Mouse (Mus musculus): ENCODE data around the gene Pet100. TPM values are rescaled to one million over a fixed set of nuclear protein-coding genes. Genes with fewer than 3 reads are reported as not detected.

The Pet100 gene
- polyA plus RNA-seq, 1 experiment from 2014 or later, result 151 TPM

GRCm38 (mm10) chr8:3652845-3653244 lies 31.5 kb downstream of the Pet100 start:
- Histone ChIP-seq H3K9me3 (replicated peaks; ENCODE audit: low read length) (no peaks in the 10 kb centered on the region), H3K36me3 (ENCODE audit: insufficient read depth, low read length) (no peaks in the 10 kb centered on the region), H3K4me2 (ENCODE audit: low read length) (no peak overlapping the region), H3K27me3 (ENCODE audit: insufficient read depth, low read length) (no peaks in the 10 kb centered on the region), H3K9ac (ENCODE audit: low read depth, low read length) (no peak overlapping the region), H3K4me1 (replicated peaks; ENCODE audit: insufficient read depth, low read length) (no peaks in the 10 kb centered on the region), H3K4me3 (replicated peaks; ENCODE audit: low read depth, low read length) (no peak overlapping the region), H3K27ac (no peak overlapping the region)
- 58% methylated on average over 3 of the region's 3 CpGs for whole genome bisulfite sequencing
- ATAC-seq (replicated peaks; ENCODE audit: low FRiP score, low read depth), result no peak
- no peak for TF ChIP-seq CTCF (IDR thresholded peaks at IDR 0.05; ENCODE audit: low read depth)
- no peak for DNase-seq (ENCODE audit: low spot score)

GRCm38 (mm10) chr8:3654726-3655508 lies 33.6 kb downstream of the Pet100 start:
- no peaks in the 10 kb centered on the region for H3K27me3 ChIP-seq (ENCODE audit: insufficient read depth, low read length)
- ATAC-seq (replicated peaks; ENCODE audit: low FRiP score, low read depth), result no peak
- no peak for DNase-seq (ENCODE audit: low spot score)
- TF ChIP-seq CTCF (IDR thresholded peaks at IDR 0.05; ENCODE audit: low read depth), result no peak
- H3K27ac ChIP-seq, result no peak overlapping the region
- no peak overlapping the region for H3K4me3 ChIP-seq (replicated peaks; ENCODE audit: low read depth, low read length)
- H3K36me3 ChIP-seq (ENCODE audit: insufficient read depth, low read length), result no peaks in the 10 kb centered on the region
- H3K4me2 ChIP-seq (ENCODE audit: low read length), result no peak overlapping the region
- H3K4me1 ChIP-seq (replicated peaks; ENCODE audit: insufficient read depth, low read length), result no peaks in the 10 kb centered on the region
- H3K9ac ChIP-seq (ENCODE audit: low read depth, low read length), result no peak overlapping the region
- WGBS, result 70% methylated on average over 11 of the region's 11 CpGs
- no peaks in the 10 kb centered on the region for H3K9me3 ChIP-seq (replicated peaks; ENCODE audit: low read length)

GRCm38 (mm10) chr8:3655526-3655925 lies 34.2 kb downstream of the Pet100 start, which contains the start of gene Retn:
Retn (plus strand) TSS chr8:3655770.
- Histone ChIP-seq H3K4me3 (replicated peaks; ENCODE audit: low read depth, low read length) (no peak within 1 kb of the TSS), H3K36me3 (ENCODE audit: insufficient read depth, low read length) (no peaks in the 10 kb centered on the region), H3K4me2 (ENCODE audit: low read length) (no peak within 1 kb of the TSS), H3K27me3 (ENCODE audit: insufficient read depth, low read length) (no peaks in the 10 kb centered on the region), H3K4me1 (replicated peaks; ENCODE audit: insufficient read depth, low read length) (no peaks in the 10 kb centered on the region), H3K9me3 (replicated peaks; ENCODE audit: low read length) (no peaks in the 10 kb centered on the region), H3K27ac (no peak within 1 kb of the TSS), H3K9ac (ENCODE audit: low read depth, low read length) (no peak within 1 kb of the TSS)
- 66% methylated on average over 3 of the region's 3 CpGs for WGBS
- DNase-seq (ENCODE audit: low spot score) (no peak), ATAC-seq (replicated peaks; ENCODE audit: low FRiP score, low read depth) (no peak)
- TF ChIP-seq CTCF (IDR thresholded peaks at IDR 0.05; ENCODE audit: low read depth), result no peak

- no peak overlapping the region for H3K9ac ChIP-seq (ENCODE audit: low read depth, low read length)
- no peak for TF ChIP-seq CTCF (IDR thresholded peaks at IDR 0.05; ENCODE audit: low read depth)
- DNase-seq (ENCODE audit: low spot score), result no peak
Observed at GRCm38 (mm10) chr8:3656725-3657381, 35.5 kb downstream of the Pet100 start.

DNA sequence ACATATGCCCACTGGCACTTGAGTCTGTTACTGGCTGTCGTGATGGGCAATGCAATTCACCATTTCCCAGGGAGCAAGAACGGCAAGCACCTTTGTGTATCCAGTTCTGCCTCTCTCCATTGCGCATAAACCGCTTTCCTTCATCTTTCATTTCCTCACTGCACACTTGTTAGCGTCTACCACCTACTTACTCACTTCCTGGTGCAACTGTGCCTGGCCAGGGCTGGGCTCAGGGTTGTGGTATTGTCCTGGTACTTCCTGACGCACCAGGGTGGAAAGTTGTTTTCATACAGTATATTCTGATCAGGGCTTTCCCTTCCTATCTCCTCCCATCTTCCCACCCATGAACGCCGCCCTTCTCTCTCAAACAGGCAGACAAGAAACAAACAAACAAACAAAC lies 39.5 kb downstream of the Pet100 start:
- no peak for ATAC-seq (replicated peaks; ENCODE audit: low FRiP score, low read depth)
- H3K9ac ChIP-seq (ENCODE audit: low read depth, low read length), result no peak overlapping the region
- no peaks in the 10 kb centered on the region for H3K36me3 ChIP-seq (ENCODE audit: insufficient read depth, low read length)
- H3K27ac ChIP-seq, result no peak overlapping the region
- WGBS, result 75% methylated on average over 8 of the region's 8 CpGs
- no peaks in the 10 kb centered on the region for H3K9me3 ChIP-seq (replicated peaks; ENCODE audit: low read length)
- TF ChIP-seq CTCF (IDR thresholded peaks at IDR 0.05; ENCODE audit: low read depth), result no peak
- no peak for DNase-seq (ENCODE audit: low spot score)
- no peaks in the 10 kb centered on the region for H3K4me1 ChIP-seq (replicated peaks; ENCODE audit: insufficient read depth, low read length)
- H3K4me3 ChIP-seq (replicated peaks; ENCODE audit: low read depth, low read length), result no peak overlapping the region
- H3K27me3 ChIP-seq (ENCODE audit: insufficient read depth, low read length), result no peaks in the 10 kb centered on the region
- no peak overlapping the region for H3K4me2 ChIP-seq (ENCODE audit: low read length)

More at GRCm38 (mm10) chr8:3656725-3657381, 35.5 kb downstream of the Pet100 start:
- Histone ChIP-seq H3K4me1 (replicated peaks; ENCODE audit: insufficient read depth, low read length) (no peaks in the 10 kb centered on the region), H3K4me3 (replicated peaks; ENCODE audit: low read depth, low read length) (no peak overlapping the region), H3K27me3 (ENCODE audit: insufficient read depth, low read length) (no peaks in the 10 kb centered on the region), H3K9me3 (replicated peaks; ENCODE audit: low read length) (no peaks in the 10 kb centered on the region), H3K27ac (no peak overlapping the region), H3K4me2 (ENCODE audit: low read length) (no peak overlapping the region), H3K36me3 (ENCODE audit: insufficient read depth, low read length) (no peaks in the 10 kb centered on the region)
- WGBS, result 9% methylated on average over 7 of the region's 7 CpGs
- no peak; the same call in 1 of the 2 replicates for ATAC-seq (replicated peaks; ENCODE audit: low FRiP score, low read depth)

DNA sequence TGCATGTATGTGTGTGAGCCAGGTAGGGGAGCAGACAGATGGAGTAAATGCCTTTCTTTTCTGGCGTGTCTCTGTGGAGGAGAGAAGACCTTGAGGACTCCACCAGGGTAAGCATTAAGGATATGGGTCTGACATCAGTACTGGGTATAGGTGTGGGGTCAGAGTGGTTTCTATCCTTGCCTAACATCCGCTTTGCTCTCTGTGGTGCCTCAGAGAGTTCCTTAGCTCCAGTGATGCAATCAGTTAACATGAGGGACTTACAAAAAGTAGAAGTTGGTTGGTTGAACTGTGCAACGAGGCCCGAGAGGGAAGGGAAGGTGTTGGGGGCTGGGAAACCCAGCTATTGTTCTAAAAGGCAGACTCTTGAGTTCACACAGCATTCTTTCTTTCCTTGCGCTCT lies 43.1 kb downstream of the Pet100 start:
- DNase-seq (ENCODE audit: low spot score), result no peak
- no peak overlapping the region for H3K9ac ChIP-seq (ENCODE audit: low read depth, low read length)
- 64% methylated on average over 5 of the region's 5 CpGs for WGBS
- no peak overlapping the region for H3K4me3 ChIP-seq (replicated peaks; ENCODE audit: low read depth, low read length)
- no peak for ATAC-seq (replicated peaks; ENCODE audit: low FRiP score, low read depth)
- TF ChIP-seq CTCF (IDR thresholded peaks at IDR 0.05; ENCODE audit: low read depth), result no peak
- H3K36me3 ChIP-seq (ENCODE audit: insufficient read depth, low read length), result no peaks in the 10 kb centered on the region
- H3K27ac ChIP-seq, result no peak overlapping the region
- no peak overlapping the region for H3K4me2 ChIP-seq (ENCODE audit: low read length)
- no peaks in the 10 kb centered on the region for H3K4me1 ChIP-seq (replicated peaks; ENCODE audit: insufficient read depth, low read length)
- H3K9me3 ChIP-seq (replicated peaks; ENCODE audit: low read length), result no peaks in the 10 kb centered on the region
- H3K27me3 ChIP-seq (ENCODE audit: insufficient read depth, low read length), result no peaks in the 10 kb centered on the region
